In the genomic region with DNA sequence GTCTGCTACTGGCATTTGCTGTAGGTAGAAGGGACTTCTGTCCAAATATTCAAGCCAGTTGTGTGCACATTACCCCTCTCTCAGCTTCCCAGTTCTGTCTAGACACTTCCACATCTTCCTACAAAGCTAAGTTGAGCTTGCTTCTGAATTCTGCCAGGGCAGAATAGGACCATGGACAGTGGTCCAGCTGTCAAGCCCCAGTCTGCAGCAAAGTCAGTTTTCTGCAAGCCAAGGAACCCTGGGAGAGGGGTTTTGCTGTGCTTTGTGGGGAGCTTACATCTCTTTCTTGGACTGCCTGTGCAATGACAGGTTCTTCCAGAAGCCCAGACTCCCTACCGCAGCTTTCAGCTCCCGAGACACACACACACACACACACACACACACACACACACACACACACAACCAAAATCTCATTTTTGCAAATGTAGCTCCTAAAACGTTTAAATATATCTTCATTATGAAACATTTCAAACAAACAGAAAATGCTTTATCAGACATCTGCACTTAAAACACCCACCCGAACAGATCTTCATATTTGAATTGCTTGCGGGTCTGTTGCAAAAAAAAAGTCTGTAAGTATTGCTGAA, we compare ENCODE assay signal across 13 mouse cellular contexts.
DNase-seq lines count a peak whose midpoint lies in the region; ATAC-seq and TF ChIP-seq lines count a peak whose summit lies in the region.
"Had no signal": no experiment of that assay in that cellular context is flagged by ENCODE, and none has a peak within 500 bp of the region (broad histone marks: within the 10 kb centered on the region; RNA-seq: fewer than 3 reads in every experiment).

No protein-coding gene starts in this region.

- ATAC-seq in frontal cortex, adult (ENCODE audit: low TSS enrichment), result peak; percentile 25; the same call in 1 of the 2 replicates
- ATAC-seq in lung, postnatal 0 days, result no peak
- no peak for ATAC-seq in limb, embryonic 14.5 days (ENCODE audit: low FRiP score, low read depth)

- 52% methylated on average over 5 of the region's 5 CpGs for WGBS in lung, postnatal 0 days
- WGBS in limb, embryonic 14.5 days, result 69% methylated on average over 5 of the region's 5 CpGs

- no peak for TF ChIP-seq POLR2A in limb, embryonic 14.5 days (IDR thresholded peaks at IDR 0.05; ENCODE audit: borderline replicate concordance, extremely low read depth, insufficient read depth, insufficient read length)

- TF ChIP-seq EP300 in lung, postnatal 0 days (IDR thresholded peaks at IDR 0.05), result no peak

- H3K4me3 ChIP-seq in lung, postnatal 0 days (ENCODE audit: low read depth, low read length), result no peak overlapping the region
- H3K4me3 ChIP-seq in limb, embryonic 14.5 days (replicated peaks; ENCODE audit: low read length), result no peak overlapping the region
- H3K4me3 ChIP-seq: embryonic facial prominence, embryonic 13.5 days; heart, embryonic 12.5 days; hindbrain, embryonic 12.5 days had no signal

- H3K27ac ChIP-seq in lung, postnatal 0 days (ENCODE audit: low read length), result no peak overlapping the region
- no peak overlapping the region for H3K27ac ChIP-seq in limb, embryonic 14.5 days (replicated peaks; ENCODE audit: low read depth, low read length)
- H3K27ac ChIP-seq: embryonic facial prominence, embryonic 13.5 days; hindbrain, embryonic 12.5 days; macrophage had no signal

- H3K36me3 ChIP-seq in lung, postnatal 0 days (ENCODE audit: insufficient read depth, low read length), result no peaks in the 10 kb centered on the region
- H3K36me3 ChIP-seq in limb, embryonic 14.5 days (ENCODE audit: control insufficient read depth, insufficient read depth, low read length), result no peaks in the 10 kb centered on the region
- H3K36me3 ChIP-seq: embryonic facial prominence, embryonic 13.5 days; heart, embryonic 12.5 days; hindbrain, embryonic 12.5 days had no signal

- H3K9ac ChIP-seq in lung, postnatal 0 days (replicated peaks; ENCODE audit: low read depth), result no peak overlapping the region
- no peak overlapping the region for H3K9ac ChIP-seq in limb, embryonic 14.5 days (ENCODE audit: low read depth, low read length, severe bottlenecking)
- H3K9ac ChIP-seq: embryonic facial prominence, embryonic 13.5 days; heart, embryonic 12.5 days; hindbrain, embryonic 12.5 days had no signal

- no peak for DNase-seq in frontal cortex, postnatal 10 days (ENCODE audit: low spot score in 2 of 2)
- DNase-seq in lung, postnatal 0 days (ENCODE audit: low spot score), result peak; percentile 12
- DNase-seq in lung, adult 18-20 months, result no peak
- peak; percentile 47 for DNase-seq in adipocyte (ENCODE audit: low spot score)
- DNase-seq in limb, embryonic 14.5 days (ENCODE audit: low spot score), result peak; percentile 51
- no peak for DNase-seq in urinary bladder, postnatal 10 days (ENCODE audit: low spot score)
- DNase-seq in thymus, postnatal 4 days, result no peak
- DNase-seq: cerebellum, adult 18-20 months had no signal

- no peak overlapping the region for H3K4me2 ChIP-seq in lung, postnatal 0 days (replicated peaks; ENCODE audit: low read depth, low read length)
- no peak overlapping the region for H3K4me2 ChIP-seq in limb, embryonic 14.5 days (replicated peaks; ENCODE audit: low read depth, low read length, severe bottlenecking)
- H3K4me2 ChIP-seq: embryonic facial prominence, embryonic 13.5 days; heart, embryonic 12.5 days; hindbrain, embryonic 12.5 days had no signal

- TF ChIP-seq CTCF in lung, postnatal 0 days (IDR thresholded peaks at IDR 0.05), result no peak

- H3K9me3 ChIP-seq in lung, postnatal 0 days (ENCODE audit: low read length), result no peaks in the 10 kb centered on the region
- no peaks in the 10 kb centered on the region for H3K9me3 ChIP-seq in limb, embryonic 14.5 days (ENCODE audit: control insufficient read depth, low read length)
- H3K9me3 ChIP-seq: heart, embryonic 12.5 days; hindbrain, embryonic 12.5 days had no signal

- H3K4me1 ChIP-seq in lung, postnatal 0 days (ENCODE audit: insufficient read depth, low read depth, low read length), result no peaks in the 10 kb centered on the region
- no peaks in the 10 kb centered on the region for H3K4me1 ChIP-seq in limb, embryonic 14.5 days (ENCODE audit: control insufficient read depth, insufficient read depth, low read length)
- H3K4me1 ChIP-seq: embryonic facial prominence, embryonic 13.5 days; hindbrain, embryonic 12.5 days had no signal

- H3K27me3 ChIP-seq in lung, postnatal 0 days (replicated peaks; ENCODE audit: insufficient read depth, low read length), result no peaks in the 10 kb centered on the region
- no peaks in the 10 kb centered on the region for H3K27me3 ChIP-seq in limb, embryonic 14.5 days (ENCODE audit: control insufficient read depth, insufficient read depth, low read length)
- H3K27me3 ChIP-seq: embryonic facial prominence, embryonic 13.5 days; heart, embryonic 12.5 days; hindbrain, embryonic 12.5 days had no signal

Comparison
In these comparisons a context has a peak if more than half of its experiments do, and no peak if none do; other contexts are left out.
1. DNase-seq: peak in lung, postnatal 0 days (single experiment), adipocyte (single experiment) and limb, embryonic 14.5 days (single experiment); none in frontal cortex, postnatal 10 days (0 of 2), lung, adult 18-20 months (0 of 2), urinary bladder, postnatal 10 days (single experiment) and thymus, postnatal 4 days (single experiment).